ENCODE assay signal across 27 mouse cellular contexts in the genomic region with DNA sequence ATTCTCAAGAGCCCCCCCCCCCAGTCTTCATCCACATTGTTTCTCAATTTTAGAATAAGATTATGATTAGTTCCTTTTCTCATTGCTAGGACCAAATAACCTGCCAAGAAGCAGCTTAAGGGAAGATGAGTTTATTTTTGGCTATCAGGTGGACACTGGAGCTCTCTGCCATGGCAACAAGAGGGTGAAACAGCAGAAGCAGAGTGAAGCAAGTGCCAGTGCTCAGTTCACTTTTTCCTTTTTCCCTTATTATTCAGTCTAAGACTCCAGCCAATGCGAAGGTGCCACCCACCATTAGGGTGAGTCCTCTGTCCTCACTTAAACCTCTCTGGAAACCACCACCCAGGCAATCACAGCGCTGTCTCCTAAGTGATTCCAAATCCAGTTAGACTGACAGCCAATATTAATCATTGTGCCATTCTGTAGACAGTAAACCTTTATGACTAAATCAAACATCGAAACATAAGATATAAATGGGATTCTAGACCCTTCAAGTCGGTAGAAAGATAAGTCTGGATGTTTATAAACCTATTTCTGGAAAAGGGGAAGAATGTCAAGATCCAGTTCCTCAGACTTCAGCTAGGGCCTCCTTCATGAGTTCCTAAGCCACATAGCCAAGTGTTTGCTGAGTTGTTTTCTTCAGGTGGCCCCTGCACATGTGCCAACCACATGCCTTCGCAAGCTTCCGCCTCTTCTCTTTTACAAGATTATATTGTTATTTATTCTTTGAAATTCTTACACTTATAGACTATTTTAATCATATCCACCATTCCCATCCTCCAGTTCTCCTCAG. TPM values are rescaled to one million over a fixed set of nuclear protein-coding genes. Genes with fewer than 3 reads are reported as not detected.
DNase-seq lines count a peak whose midpoint lies in the region; ATAC-seq and TF ChIP-seq lines count a peak whose summit lies in the region.
"Had no signal": no experiment of that assay in that cellular context is flagged by ENCODE, and none has a peak within 500 bp of the region (broad histone marks: within the 10 kb centered on the region; RNA-seq: fewer than 3 reads in every experiment).

No protein-coding gene starts in this region.

- TF ChIP-seq CTCF in bone marrow macrophage, adult 2 months (IDR thresholded peaks at IDR 0.05; ENCODE audit: low read depth, low read length): no peak
- TF ChIP-seq CTCF in hindbrain, postnatal 0 days (IDR thresholded peaks at IDR 0.05; ENCODE audit: low read depth): no peak

- no peak overlapping the region for H3K4me2 ChIP-seq in hindbrain, postnatal 0 days (ENCODE audit: low read depth, low read length)
- no peak overlapping the region for H3K4me2 ChIP-seq in kidney, embryonic 14.5 days (replicated peaks; ENCODE audit: low read depth, low read length)
- H3K4me2 ChIP-seq: embryonic facial prominence, embryonic 13.5 days; forebrain, embryonic 12.5 days; forebrain, embryonic 15.5 days; heart, embryonic 13.5 days; hindbrain, embryonic 12.5 days; hindbrain, embryonic 15.5 days had no signal

- H3K36me3 ChIP-seq in hindbrain, postnatal 0 days (ENCODE audit: insufficient read depth, low read length): no peaks in the 10 kb centered on the region
- no peaks in the 10 kb centered on the region for H3K36me3 ChIP-seq in kidney, embryonic 14.5 days (ENCODE audit: control insufficient read depth, insufficient read depth, low read length)
- H3K36me3 ChIP-seq: embryonic facial prominence, embryonic 10.5 days; embryonic facial prominence, embryonic 13.5 days; forebrain, embryonic 12.5 days; forebrain, embryonic 15.5 days; heart, embryonic 10.5 days; heart, embryonic 13.5 days; hindbrain, embryonic 12.5 days; hindbrain, embryonic 15.5 days had no signal

- H3K4me3 ChIP-seq in bone marrow macrophage, adult 2 months (ENCODE audit: insufficient read depth, low read length): no peak overlapping the region
- no peak overlapping the region for H3K4me3 ChIP-seq in hindbrain, postnatal 0 days (ENCODE audit: low read length)
- H3K4me3 ChIP-seq in kidney, embryonic 14.5 days (ENCODE audit: low read length): no peak overlapping the region
- H3K4me3 ChIP-seq: embryonic facial prominence, embryonic 10.5 days; embryonic facial prominence, embryonic 13.5 days; erythroblast, embryonic 14.5 days; forebrain, embryonic 12.5 days; forebrain, embryonic 15.5 days; heart, adult 2 months; heart, embryonic 10.5 days; heart, embryonic 13.5 days; hindbrain, embryonic 12.5 days; hindbrain, embryonic 15.5 days had no signal

- H3K4me1 ChIP-seq in bone marrow macrophage, adult 2 months (ENCODE audit: control insufficient read depth, insufficient read depth, low read length): peaks cover 17% of the 10 kb centered on the region
- H3K4me1 ChIP-seq in hindbrain, postnatal 0 days (ENCODE audit: insufficient read depth, low read length): no peaks in the 10 kb centered on the region
- H3K4me1 ChIP-seq in kidney, embryonic 14.5 days (ENCODE audit: control insufficient read depth, insufficient read depth, low read length): no peaks in the 10 kb centered on the region
- H3K4me1 ChIP-seq: embryonic facial prominence, embryonic 10.5 days; embryonic facial prominence, embryonic 13.5 days; forebrain, embryonic 12.5 days; forebrain, embryonic 15.5 days; heart, embryonic 10.5 days; heart, embryonic 13.5 days; hindbrain, embryonic 12.5 days; hindbrain, embryonic 15.5 days had no signal

- no peaks in the 10 kb centered on the region for H3K9me3 ChIP-seq in hindbrain, postnatal 0 days (ENCODE audit: low read length)
- no peaks in the 10 kb centered on the region for H3K9me3 ChIP-seq in kidney, embryonic 14.5 days (ENCODE audit: control insufficient read depth, low read length)
- H3K9me3 ChIP-seq: embryonic facial prominence, embryonic 10.5 days; embryonic facial prominence, embryonic 13.5 days; forebrain, embryonic 12.5 days; forebrain, embryonic 15.5 days; heart, embryonic 10.5 days; heart, embryonic 13.5 days; hindbrain, embryonic 12.5 days; hindbrain, embryonic 15.5 days had no signal

- peak; percentile 14 for DNase-seq in brain, adult 2 months (ENCODE audit: low read depth, low spot score)
- DNase-seq in hindbrain, postnatal 0 days (ENCODE audit: low spot score): no peak
- no peak for DNase-seq in urinary bladder, postnatal 10 days (ENCODE audit: low spot score)
- DNase-seq: adrenal gland, adult 8-10 months; adrenal gland, postnatal 25 days; cerebellum, adult 11 months; cerebellum, adult 2 months; cerebellum, adult 9-11 months; cerebellum, postnatal 25 days; embryo, embryonic 11 days; gastrocnemius, postnatal 25 days; heart, adult 2 months; heart, postnatal 14 days; heart, postnatal 4 days had no signal

- peak; percentile 76 for ATAC-seq in megakaryocyte, adult 5-6 weeks (ENCODE audit: poor library complexity, severe bottlenecking)
- no peak for ATAC-seq in hindbrain, postnatal 0 days
- no peak for ATAC-seq in kidney, embryonic 14.5 days (ENCODE audit: low FRiP score, low TSS enrichment)
- ATAC-seq: activated CD4-positive, CD25-positive, alpha-beta regulatory T cell, adult 4 months; forebrain, embryonic 15.5 days had no signal

- TF ChIP-seq POLR2A in bone marrow macrophage, adult 2 months (IDR thresholded peaks at IDR 0.05; ENCODE audit: borderline replicate concordance, low read depth, low read length): no peak

- H3K9ac ChIP-seq in hindbrain, postnatal 0 days (replicated peaks; ENCODE audit: low read length): no peak overlapping the region
- H3K9ac ChIP-seq in kidney, embryonic 14.5 days (ENCODE audit: low read depth, low read length): no peak overlapping the region
- H3K9ac ChIP-seq: embryonic facial prominence, embryonic 13.5 days; forebrain, embryonic 12.5 days; forebrain, embryonic 15.5 days; heart, embryonic 13.5 days; hindbrain, embryonic 12.5 days; hindbrain, embryonic 15.5 days had no signal

- H3K27me3 ChIP-seq in hindbrain, postnatal 0 days (ENCODE audit: insufficient read depth, low read length): no peaks in the 10 kb centered on the region
- H3K27me3 ChIP-seq in kidney, embryonic 14.5 days (ENCODE audit: control insufficient read depth, insufficient read depth, low read length): no peaks in the 10 kb centered on the region
- H3K27me3 ChIP-seq: embryonic facial prominence, embryonic 13.5 days; forebrain, embryonic 12.5 days; forebrain, embryonic 15.5 days; heart, embryonic 13.5 days; hindbrain, embryonic 12.5 days; hindbrain, embryonic 15.5 days had no signal

- peak overlapping the region; percentile 72 for H3K27ac ChIP-seq in bone marrow macrophage, adult 2 months (ENCODE audit: insufficient read depth, low read depth, low read length)
- H3K27ac ChIP-seq in hindbrain, postnatal 0 days: no peak overlapping the region
- H3K27ac ChIP-seq in kidney, embryonic 14.5 days (ENCODE audit: low read depth, low read length): no peak overlapping the region
- H3K27ac ChIP-seq: embryonic facial prominence, embryonic 10.5 days; embryonic facial prominence, embryonic 13.5 days; forebrain, embryonic 12.5 days; forebrain, embryonic 15.5 days; heart, adult 2 months; heart, embryonic 10.5 days; heart, embryonic 13.5 days; hindbrain, embryonic 12.5 days; hindbrain, embryonic 15.5 days had no signal

- 88% methylated on average over 6 of the region's 6 CpGs for WGBS in hindbrain, postnatal 0 days
- 90% methylated on average over 6 of the region's 6 CpGs for WGBS in kidney, embryonic 14.5 days

RNA-seq across cellular contexts. Expression of a gene that starts 23.2 kb away (rescaled TPM):
- 16.6 and 17.0 TPM in 2 replicates for polyA plus RNA-seq in bone marrow macrophage, adult 2 months (2012; ENCODE audit: insufficient read depth, insufficient read length, missing spikeins)
- total RNA-seq in megakaryocyte, adult 5-6 weeks (2015): 35.5 and 36.7 TPM in 2 replicates
- total RNA-seq in megakaryocyte, adult 5-6 weeks (2017): 33.8 and 34.1 TPM in 2 replicates
- total RNA-seq in hindbrain, postnatal 0 days (2014; rRNA removed): 5.8 and 8.7 TPM in 2 replicates
- 6.8 and 7.6 TPM in 2 replicates for polyA plus RNA-seq in hindbrain, postnatal 0 days (2015; fragmentation: Nextera tagmentation; extraction: Ambion mirVana)
- 19.0 and 27.0 TPM in 2 replicates for polyA plus RNA-seq in kidney, embryonic 14.5 days (2014; fragmentation: Nextera tagmentation; extraction: Ambion mirVana)
- polyA plus RNA-seq: erythroblast, embryonic 14.5 days had no signal
